Mouse (Mus musculus) testis, postnatal 10 days (tissue): ENCODE data around the gene Gm13288.
"Not testable (repeated sequence)": the region's sequence is repeated elsewhere in the genome, so short reads cannot be mapped to it uniquely, and the experiment has no call there.

Experiments used
- DNase-seq: peaks from one replicate; pipeline ENCODE4 v3.0.0; 2021; ENCODE audit warnings: low spot score

Gene Gm13288

DNA sequence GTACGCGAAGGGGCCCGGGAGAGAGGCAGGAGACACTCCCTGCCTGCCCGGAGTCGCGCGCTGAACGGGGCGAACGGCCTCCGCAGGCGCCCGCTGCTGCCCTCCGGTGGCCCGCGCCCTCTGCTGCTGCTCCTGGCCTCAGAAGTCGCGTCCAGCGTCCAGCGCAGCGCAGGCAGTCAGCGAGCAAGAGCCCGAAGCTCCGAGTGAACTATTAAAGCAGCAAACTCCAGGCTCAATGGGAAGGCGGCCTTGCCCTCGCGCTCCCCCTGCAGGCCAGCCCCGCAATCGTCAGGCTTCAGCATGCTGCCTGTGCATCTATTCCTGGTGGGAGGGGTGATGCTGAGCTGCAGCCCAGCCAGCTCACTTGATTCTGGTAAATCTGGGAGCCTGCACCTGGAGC lies 2.4 kb upstream of the Gm13288 start, which contains the start of gene Gm13287:
Gene Gm13287 (plus strand): TSS at position 301 of the 400 bp plus-strand sequence.
- DNase-seq: not testable (repeated sequence)

DNA sequence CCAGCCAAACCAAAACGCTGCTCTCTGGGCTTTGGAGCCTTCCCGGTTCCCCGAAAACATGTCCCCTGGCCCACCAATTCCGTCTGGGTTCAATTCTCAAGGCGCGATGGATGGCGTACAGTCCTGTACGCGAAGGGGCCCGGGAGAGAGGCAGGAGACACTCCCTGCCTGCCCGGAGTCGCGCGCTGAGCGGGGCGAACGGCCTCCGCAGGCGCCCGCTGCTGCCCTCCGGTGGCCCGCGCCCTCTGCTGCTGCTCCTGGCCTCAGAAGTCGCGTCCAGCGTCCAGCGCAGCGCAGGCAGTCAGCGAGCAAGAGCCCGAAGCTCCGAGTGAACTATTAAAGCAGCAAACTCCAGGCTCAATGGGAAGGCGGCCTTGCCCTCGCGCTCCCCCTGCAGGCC lies 430 bp downstream of the Gm13288 start:
- not testable (repeated sequence) for DNase-seq

DNA sequence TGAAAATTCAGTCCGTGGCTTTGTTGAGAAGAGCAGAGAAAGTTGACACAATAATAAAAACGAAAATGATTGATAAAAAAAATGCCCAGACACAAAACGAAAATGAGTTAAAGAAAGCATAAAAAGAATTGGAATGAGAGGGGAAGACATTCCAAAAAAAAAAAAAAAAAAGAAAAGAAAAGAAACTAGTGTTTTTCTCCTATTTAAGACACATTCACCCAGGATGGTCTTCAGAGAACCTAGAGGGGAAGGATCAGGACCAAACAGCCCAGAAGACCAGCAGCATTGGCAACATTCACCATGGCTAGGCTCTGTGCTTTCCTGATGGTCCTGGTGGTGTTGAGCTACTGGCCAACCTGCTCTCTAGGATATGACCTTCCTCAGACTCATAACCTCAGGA lies 10.6 kb downstream of the Gm13288 start, which contains the start of gene Ifna7:
Gene Ifna7 (plus strand): TSS at position 301 of the 400 bp plus-strand sequence.
- DNase-seq: no peak

DNA sequence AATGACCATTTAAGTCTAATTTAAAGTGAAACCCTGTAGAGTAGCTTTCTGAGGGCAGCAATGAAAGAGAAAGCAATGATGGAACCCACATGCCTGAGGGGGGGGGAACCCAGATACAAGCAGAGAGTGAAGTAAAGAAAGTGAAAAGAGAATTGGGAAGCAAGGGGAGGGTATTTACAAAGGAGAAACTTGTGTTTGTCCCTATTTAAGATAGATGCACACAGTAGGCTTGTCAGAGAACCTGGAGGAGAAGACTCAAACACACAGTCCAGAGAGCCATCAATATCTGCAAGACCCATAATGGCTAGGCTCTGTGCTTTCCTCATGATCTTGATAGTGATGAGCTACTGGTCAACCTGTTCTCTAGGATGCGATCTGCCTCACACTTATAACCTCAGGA lies 14.3 kb downstream of the Gm13288 start, which contains the start of gene Ifna11:
Gene Ifna11 (plus strand): TSS at position 301 of the 400 bp plus-strand sequence.
- DNase-seq: no peak

DNA sequence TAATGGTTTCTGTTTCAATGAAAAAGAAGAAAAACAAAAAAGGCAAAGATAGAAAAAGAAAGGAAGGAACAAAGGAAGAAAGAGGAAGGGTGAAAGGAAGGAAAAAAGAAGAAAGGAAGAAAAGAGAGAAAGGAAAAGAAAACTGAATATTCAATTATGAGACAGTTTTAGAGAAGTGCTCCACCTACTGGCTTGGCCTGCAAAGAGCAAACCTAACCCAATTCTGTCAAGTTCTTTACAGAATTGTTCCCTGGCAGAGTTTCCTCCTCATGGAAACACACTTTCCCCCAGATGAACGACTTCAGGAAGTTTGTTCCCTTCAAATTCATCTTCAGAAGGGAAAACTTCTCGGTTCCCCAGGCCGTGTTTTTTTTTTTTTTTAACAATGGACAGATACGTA lies 17.7 kb downstream of the Gm13288 start:
- DNase-seq: no peak

DNA sequence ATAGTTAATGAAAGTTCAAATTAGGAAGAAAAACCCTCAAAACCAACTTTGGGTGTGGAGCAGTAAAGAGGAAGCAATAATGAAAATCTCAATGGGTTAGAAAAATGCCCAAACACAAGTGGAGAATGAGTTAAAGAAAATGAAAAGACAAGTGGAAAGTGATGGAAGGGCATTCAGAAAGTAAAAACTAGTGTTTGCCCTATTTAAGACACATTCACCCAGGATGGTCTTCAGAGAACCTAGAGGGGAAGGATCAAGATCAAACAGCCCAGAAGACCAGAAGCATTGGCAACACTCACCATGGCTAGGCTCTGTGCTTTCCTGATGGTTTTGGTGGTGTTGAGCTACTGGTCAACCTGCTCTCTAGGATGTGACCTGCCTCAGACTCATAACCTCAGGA lies 21.8 kb downstream of the Gm13288 start, which contains the start of gene Ifna6:
Gene Ifna6 (plus strand): TSS at position 301 of the 400 bp plus-strand sequence.
- not testable (repeated sequence) for DNase-seq

DNA sequence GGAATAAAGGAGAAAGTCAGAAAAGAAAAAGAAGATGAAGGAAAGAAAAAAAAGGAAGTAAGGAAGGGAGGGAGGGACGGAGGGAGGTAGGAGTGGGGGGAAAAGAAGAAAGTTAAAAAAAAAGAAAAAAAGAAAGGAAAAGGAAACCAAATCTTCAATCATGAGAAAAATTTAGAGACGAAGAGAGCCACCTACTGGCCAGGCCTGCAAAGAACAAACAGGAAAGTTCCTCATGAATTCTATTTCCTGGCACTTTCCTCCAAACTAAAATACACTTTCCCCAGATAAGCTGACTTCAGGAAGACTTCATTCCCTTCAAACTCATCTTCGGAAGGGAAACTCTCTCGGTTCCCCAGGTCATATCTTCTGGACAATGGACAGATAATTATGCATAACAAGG lies 25.2 kb downstream of the Gm13288 start:
- peak; percentile 42 for DNase-seq

DNA sequence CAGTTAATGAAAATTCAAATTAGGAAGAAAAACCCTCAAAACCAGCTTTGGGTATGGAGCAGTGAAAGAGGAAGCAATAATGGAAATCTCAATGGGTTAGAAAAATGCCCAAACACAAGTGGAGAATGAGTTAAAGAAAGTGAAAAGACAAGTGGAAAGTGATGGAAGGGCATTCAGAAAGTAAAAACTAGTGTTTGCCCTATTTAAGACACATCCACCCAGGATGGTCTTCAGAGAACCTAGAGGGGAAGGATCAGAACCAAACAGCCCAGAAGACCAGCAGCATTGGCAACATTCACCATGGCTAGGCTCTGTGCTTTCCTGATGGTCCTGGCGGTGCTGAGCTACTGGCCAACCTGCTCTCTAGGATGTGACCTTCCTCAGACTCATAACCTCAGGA lies 29.9 kb downstream of the Gm13288 start, which contains the start of gene Ifna5:
Gene Ifna5 (plus strand): TSS at position 301 of the 400 bp plus-strand sequence.
- DNase-seq: not testable (repeated sequence)

DNA sequence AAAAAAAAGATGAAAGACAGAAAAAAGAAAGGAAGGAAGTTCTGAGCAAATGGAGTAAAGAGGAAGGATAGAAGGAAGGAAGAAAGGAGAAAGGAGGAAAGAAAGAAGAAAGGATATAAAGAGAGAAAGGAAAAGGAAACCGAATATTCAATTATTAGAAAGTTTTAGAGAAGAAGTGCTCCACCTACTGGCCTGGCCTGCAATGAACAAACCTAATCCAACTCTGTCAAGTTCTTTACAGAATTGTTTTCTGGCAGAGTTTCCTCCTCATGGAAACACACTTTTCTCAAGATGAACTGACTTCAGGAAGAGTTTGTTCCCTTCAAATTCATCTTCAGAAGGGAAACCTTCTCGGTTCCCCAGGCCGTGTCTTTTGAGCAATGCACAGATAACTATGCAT lies 33.5 kb downstream of the Gm13288 start:
- no peak for DNase-seq

DNA sequence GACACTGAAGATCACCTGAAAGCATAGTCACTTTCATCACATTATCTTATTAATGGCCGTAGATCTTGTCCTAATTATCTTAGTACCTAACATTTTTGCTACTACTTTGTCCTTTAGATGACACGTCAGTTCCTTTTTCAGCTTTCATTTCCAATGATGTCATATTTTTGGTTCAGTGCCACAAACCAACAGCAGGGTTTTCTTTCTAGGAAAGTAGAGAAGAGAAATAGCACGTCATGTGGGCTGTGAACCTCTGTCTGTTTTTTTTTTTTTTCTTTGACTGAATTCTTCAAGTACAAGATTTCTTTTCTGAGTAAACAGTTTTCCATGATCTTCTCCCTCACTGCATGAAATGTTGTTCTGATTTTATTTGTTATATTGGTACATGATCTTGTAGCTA lies 34.7 kb downstream of the Gm13288 start:
- DNase-seq: no peak

DNA sequence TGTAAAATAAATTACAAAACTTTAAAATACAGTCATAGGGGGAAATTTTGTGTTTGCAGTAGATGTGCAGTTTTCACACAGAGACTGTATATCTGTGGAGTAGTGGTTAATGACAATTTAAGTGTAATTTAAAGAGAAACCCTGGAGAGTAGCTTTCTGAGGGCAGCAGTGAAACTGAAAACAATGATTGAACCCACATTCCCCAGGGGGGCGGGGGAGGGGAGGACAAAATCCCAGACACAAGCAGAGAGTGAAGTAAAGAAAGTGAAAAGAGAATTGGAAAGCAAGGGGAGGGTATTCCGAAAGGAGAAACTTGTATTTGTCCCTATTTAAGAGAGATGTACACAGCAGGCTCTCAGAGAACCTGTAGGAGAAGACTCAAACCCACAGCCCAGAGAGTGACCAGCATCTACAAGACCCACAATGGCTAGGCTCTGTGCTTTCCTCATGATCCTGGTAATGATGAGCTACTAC lies 36.1 kb downstream of the Gm13288 start, which contains the start of gene Ifna4:
Gene Ifna4 (plus strand): TSS at position 424 of the 474 bp plus-strand sequence.
- no peak for DNase-seq

DNA sequence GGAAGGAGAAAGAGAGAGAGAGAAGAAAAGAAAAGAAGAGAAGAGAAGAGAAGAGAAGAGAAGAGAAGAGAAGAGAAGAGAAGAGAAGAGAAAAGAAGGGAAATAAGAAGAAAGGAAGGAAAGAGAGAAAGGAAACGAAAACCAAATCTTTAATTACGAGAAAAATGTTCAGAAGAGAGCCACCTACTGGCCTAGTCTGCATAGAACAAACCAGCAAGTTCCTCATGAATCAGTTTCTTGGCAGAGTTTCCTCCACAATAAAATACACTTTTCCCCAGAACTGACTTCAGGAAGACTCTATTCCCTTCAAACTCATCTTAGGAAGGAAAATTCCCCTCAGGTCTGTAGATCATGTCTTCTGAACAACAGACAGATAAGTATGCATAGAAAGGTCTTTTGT lies 40.0 kb downstream of the Gm13288 start:
- DNase-seq: no peak

DNA sequence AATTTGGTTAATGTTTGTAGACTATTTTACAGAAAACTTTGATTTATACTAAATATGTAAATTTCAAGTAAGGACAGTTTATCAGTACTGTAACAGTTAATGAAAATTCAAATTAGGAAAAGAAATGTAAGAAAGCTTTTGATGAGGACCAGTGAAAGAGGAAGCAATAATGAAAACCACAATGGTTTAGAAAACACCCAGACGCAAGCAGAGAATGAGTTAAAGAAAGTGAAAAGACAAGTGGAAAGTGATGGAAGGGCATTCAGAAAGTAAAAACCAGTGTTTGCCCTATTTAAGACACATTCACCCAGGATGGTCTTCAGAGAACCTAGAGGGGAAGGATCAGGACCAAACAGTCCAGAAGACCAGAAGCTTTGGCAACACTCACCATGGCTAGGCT lies 44.4 kb downstream of the Gm13288 start, which contains the start of gene Ifna1:
Gene Ifna1 (plus strand): TSS at position 390 of the 400 bp plus-strand sequence.
- DNase-seq: no peak

DNA sequence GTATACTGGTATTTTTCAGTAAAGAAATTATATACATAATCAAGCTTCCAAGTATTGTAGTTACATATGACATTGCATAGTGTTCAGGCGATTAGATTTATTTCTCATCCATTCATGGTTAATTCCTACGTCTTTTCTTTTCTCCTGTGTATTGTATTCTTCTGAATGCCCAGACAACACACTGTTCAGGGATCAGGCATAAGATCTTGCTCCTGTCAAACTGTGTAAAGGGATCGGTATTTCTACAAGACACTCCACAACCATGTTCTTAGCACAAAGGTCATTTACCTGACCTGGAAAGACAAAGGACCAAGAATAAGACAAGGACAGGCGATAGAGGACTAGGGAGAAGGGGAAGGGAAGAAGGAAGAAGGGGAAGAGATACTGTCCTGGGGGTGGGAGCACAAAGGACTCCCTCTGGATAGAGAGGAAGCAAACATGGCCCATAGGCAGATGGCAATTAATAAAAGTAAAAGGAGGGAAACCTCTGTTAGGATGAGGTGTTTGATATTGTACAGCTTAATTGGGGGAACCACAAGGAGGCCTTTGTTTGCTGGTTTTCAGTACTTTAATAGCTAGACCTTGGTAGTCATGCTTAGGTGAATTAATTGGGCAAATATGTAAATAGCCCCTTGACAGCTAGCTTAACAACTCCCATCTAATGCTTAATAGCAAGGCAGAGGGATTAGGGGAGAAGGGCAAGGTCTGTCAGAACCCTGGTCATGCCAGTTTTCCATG lies 45.9 kb downstream of the Gm13288 start:
- no peak for DNase-seq
